Mouse (Mus musculus) lung, adult 2 months (tissue): ENCODE results near the gene Sufu.

Experiments
- CTCF ChIP-seq: fragments of 200-500 bp; IDR thresholded peaks from 2 replicates; pipeline ENCODE4 v1.5.1; 2011; ENCODE audit warnings: mild to moderate bottlenecking, low read length, control low read depth; ENCODE audit not compliant: insufficient read depth
- POLR2A ChIP-seq: fragments of 200-500 bp; IDR thresholded peaks from 2 replicates; pipeline ENCODE4 v1.6.1; 2011; ENCODE audit warnings: low read depth, mild to moderate bottlenecking, control low read depth, low read length, borderline replicate concordance; ENCODE audit errors: extremely low read depth

DNA sequence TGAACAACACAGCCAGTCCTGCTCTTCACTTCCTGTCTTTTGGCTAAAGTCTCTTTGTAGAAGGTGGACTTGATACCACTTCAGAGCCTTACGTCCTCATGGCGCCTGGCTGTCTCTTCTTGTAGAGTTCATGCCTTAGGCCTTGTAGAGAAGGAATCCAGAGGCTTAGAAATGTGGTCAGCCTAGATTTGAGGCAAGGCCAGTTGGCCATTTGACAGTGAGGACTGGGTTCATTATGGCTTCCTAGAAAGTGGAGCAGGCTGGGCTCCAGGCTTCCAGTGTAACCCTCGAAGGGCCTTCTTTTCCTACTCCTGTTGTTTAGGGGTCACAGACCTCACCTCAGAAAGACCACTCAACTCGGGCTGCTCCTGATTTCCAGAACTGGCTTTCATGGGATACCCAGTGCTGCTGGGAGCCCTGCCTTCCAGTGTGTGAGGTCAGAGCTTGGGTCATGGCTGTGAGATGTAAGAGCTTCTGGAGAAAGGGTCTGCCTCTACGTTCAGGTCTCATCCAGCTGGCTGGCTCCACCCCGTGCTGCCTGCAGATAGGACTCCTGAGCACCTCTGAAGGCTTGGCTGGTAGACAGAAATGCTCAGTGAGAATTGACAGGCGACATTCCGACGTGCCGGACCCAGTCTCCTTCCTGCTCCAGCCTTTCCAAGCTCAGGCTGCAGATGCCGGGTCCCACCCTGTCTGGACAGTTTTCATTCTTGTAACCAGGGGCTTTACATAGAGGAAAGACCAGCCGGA is 15.5 kb downstream of the Sufu start:
- no peak for TF ChIP-seq CTCF
- no peak for TF ChIP-seq POLR2A
